Mouse (Mus musculus) inflammation-experienced regulatory T-cells, adult 6 months (primary cell): Measurements from ENCODE around the gene 0610030E20Rik. TPM values are rescaled to one million over a fixed set of nuclear protein-coding genes. Genes with fewer than 3 reads are reported as not detected.
A peak's percentile ranks its signal among the peaks of the same experiment; 100 is the strongest.

Experiments
- ATAC-seq: one replicate; pipeline ENCODE4 v1.8.0; 2017
- polyA plus RNA-seq, 3 experiments: library from polyadenylated mRNA; unstranded; fragments of 100-300 nt; shearing (Covaris generic); gene quantifications; one replicate each; pipeline ENCODE4 v1.2.1; 2017

The 0610030E20Rik gene
- polyA plus RNA-seq, 3 experiments from 2014 or later, result 18.2 to 25.5 (median 19.7) TPM

- ATAC-seq, result no peak
Observed at GRCm38 (mm10) chr6:72350214-72350613, 3.1 kb downstream of the 0610030E20Rik start.

- ATAC-seq, result no peak
Observed at GRCm38 (mm10) chr6:72352636-72353405, 5.7 kb downstream of the 0610030E20Rik start.

DNA sequence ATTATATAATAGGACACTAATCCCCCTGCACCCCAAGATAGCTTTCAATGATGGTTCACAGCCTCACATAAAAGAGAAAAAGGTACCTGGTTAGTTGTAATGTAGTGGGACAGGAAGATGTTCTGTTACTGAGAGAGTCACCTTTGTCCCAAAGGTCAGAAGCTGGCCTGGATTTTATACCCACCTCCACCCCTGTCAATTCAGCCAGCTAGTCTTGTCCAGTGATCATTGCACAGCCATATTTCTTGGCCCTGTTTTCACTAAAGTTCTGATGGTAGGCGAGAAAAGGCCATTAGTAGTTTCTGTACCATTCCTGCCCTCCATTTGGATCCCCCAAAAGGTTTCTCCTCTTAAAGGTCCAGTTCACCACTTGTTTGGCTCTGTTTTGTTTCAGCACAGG is 6.9 kb downstream of the 0610030E20Rik start:
- ATAC-seq, result no peak

- peak; percentile 69 for ATAC-seq
Observed at GRCm38 (mm10) chr6:72355066-72355911, 8.2 kb downstream of the 0610030E20Rik start, which contains the start of gene Tmem150a. TSS of gene Tmem150a (plus strand) at chr6:72355447.

GRCm38 (mm10) chr6:72356001-72356532 is 8.9 kb downstream of the 0610030E20Rik start:
- no peak for ATAC-seq

DNA sequence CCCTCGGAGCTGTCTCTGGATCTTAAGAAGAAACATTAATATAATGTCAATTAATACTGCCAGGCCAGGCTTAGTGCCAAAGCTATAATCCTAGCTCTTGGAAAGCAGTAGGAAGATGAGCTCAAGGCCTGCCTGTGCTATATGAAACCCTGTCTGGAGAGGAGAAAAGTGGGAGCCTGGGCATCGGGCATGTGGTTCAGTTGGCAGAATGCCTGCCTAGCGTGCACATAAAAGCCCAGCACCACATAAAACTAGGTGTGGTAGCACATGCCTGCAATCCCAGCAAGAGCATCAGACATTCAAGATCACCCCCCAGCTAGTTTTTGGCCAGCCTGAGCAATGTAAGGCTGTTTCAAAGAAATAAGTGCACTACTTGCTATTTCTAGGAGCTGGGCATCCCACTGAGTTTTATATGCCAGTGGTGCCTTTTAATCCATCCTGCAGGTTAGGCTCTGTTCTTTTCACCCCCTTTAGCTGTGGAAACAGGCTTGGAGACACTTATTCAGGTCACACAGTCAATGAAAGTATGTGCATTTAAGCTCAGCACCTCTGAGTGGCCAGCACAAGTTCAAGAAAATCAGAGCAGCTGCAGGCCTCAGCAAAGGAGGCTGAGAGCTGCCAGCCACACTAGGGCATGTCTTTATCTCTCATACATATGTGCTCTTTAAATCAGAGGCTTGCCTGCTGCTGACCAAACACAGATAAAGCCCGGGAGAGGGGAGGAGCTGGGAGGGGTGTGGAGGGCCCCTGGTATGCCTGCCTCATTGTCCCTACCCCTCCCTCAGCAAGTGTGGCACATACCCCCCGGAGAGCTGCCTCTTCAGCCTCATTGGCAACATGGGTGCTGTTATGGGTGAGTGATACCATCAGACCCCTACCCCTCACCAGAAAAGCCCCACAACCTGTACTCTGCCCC is 10.3 kb downstream of the 0610030E20Rik start:
- no peak for ATAC-seq

DNA sequence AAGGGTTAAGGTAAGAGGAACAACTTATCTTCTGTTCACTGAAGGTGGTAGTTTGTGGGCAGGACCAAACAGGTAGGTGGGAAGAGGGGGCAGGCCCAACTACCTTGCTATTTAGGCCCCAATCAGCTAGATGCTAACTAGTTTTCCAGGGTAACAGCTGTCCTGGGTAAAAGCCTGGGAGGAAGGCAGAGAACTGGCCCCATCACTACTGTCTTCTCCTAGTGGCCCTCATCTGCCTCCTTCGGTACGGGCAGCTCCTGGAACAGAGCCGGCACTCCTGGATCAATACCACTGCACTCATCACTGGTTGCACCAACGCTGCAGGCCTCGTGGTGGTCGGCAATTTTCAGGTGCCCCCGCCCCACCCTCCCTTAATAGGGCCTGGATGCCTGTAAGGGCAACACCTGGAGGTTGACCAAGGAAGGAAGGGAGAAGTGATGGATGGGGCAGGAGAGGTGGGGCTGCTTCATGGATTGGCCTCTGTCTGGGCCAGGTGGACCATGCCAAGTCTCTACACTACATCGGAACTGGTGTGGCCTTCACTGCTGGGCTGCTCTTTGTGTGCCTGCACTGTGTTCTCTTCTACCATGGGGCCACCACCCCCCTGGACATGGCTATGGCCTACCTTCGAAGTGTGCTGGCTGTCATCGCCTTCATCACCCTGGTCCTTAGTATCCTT is 11.1 kb downstream of the 0610030E20Rik start:
- no peak for ATAC-seq

- no peak for ATAC-seq
Observed at GRCm38 (mm10) chr6:72359343-72359742, 12.2 kb downstream of the 0610030E20Rik start.

DNA sequence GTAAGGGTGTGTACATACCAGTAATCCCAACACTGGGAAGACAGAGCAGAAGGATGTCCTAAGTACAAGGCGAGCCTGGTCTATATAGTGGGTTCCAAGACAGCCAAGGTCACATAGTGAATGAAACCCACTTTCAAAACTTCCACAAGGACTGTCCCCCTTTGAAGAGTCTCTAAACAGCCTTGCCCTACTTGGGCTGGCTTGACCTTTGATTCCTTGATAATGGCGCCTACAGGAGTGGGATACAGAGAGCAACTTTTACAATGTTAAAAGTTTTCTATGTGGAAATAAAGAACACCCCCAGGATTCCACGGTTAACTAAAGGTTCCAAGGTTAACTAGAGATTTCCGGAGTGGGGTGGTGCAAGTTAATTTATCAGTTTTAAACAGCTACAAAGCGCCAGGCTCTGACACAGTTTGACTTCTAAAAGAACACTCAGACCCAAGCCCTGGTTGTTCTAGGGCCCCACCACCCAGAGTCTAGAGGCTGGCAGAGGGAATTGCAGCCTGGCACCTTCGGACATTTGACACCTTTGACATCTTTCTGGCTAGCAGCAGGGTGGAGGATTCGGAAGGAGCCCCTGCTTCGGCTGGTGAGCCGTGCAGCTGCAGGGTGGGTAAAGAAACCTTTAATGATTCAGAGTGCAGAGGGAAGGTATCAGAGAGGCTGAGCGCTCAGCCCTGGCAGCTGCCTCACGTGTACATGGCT is 12.9 kb downstream of the 0610030E20Rik start:
- no peak for ATAC-seq

- no peak for ATAC-seq
Observed at GRCm38 (mm10) chr6:72360599-72360935, 13.4 kb downstream of the 0610030E20Rik start.

DNA sequence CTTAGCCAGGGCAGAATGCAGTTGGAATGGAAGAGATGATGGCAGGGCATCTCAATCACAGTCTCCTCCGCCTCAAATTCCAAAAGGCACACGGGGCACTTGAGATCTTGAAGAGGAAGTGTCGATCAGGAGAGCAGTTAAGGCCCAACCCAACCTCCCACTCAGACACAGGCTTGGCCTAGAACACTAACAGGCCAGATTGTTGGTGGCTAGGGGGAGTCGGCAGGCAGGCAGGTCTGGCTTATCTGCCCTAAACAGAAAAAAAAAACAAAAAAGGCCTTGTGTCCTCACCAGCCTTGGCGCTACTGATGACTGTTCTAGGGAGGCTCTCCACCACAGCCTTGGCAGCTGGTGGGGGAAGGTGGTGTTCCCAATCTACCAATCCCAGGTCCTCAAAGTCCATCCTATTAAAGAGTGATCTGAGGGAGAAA is 14.0 kb downstream of the 0610030E20Rik start:
- no peak for ATAC-seq

- ATAC-seq, result peak; percentile 99
Observed at GRCm38 (mm10) chr6:72362132-72363028, 15.3 kb downstream of the 0610030E20Rik start.

DNA sequence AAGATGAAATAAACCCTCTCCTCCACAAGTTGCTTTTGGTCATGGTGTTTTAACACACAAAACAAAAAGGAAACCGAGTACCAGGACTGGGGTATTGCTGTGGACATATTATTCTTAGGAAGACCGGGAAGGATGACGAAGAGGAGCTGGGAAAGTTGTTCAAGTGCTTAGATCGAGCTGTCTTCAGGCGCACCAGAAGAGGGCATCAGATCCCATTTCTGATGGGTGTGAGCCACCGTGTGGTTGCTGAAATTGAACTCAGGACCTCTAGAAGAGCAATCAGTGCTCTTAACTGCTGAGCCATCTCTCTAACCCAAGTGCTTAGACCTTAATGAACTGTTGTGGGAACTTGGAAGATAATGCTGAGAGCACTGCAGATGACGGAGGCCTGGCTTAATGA is 16.9 kb downstream of the 0610030E20Rik start:
- ATAC-seq, result no peak

- no peak for ATAC-seq
Observed at GRCm38 (mm10) chr6:72364985-72365384, 17.9 kb downstream of the 0610030E20Rik start.

DNA sequence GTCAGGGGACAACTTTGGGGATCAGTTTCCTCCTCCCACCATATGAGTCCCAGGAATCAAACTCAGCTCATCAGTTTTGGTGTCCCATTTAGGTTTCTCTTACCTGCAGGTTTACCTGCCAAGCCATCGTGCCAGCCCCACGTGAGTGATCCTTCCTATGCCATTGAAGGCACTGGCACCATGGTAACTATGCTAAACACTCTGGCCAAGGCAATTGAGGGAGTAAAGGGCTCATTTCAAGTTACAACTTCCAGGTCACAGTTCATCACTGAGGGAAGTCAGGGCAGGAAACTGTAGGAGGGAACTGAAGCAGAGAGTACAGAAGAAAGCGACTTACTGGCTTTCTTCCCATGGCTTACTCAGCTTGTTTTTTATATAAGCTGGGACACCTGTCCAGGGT is 19.2 kb downstream of the 0610030E20Rik start:
- no peak for ATAC-seq

- no peak for ATAC-seq
Observed at GRCm38 (mm10) chr6:72366844-72367443, 19.8 kb downstream of the 0610030E20Rik start, which contains the start of gene Rnf181. TSS of gene Rnf181 (minus strand) at chr6:72366956.

GRCm38 (mm10) chr6:72367460-72367974 is 20.4 kb downstream of the 0610030E20Rik start:
- ATAC-seq, result no peak

GRCm38 (mm10) chr6:72369557-72369956 is 22.4 kb downstream of the 0610030E20Rik start:
- ATAC-seq, result peak; percentile 57

DNA sequence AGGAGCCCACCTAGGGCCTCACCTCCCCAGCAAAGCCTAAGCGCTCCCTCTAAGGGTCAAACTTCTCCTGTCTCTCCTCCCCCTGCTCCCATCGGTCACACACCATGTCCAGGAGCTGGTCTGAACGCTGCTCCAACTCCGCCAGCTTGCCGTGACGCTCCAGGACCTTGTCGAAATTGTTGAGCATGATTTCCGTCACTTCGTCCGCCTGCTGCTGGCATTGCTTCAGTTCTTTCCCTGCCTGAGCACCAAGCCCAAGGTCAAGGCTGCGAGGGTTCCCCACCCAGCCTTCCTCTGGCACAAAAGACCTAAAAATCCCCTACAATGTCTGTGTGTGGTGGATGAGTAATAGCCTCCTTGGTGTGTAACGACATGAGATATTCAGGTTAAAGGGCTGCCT is 23.0 kb downstream of the 0610030E20Rik start:
- no peak for ATAC-seq
